Mouse (Mus musculus) lung, embryonic 14.5 days (tissue): Measurements from ENCODE around the gene Klhl8. TPM values are rescaled to one million over a fixed set of nuclear protein-coding genes. Genes with fewer than 3 reads are reported as not detected.

Source experiments
- ATAC-seq: fragments of 200-750 bp; cut with Nextera tagmentation; 2 replicates; pipeline ENCODE4 v1.8.0; 2017; ENCODE audit warnings: mild to moderate bottlenecking, moderate TSS enrichment, moderate library complexity; ENCODE audit not compliant: insufficient read depth
- DNase-seq: peaks from one replicate; pipeline ENCODE4 v3.0.0-alpha.2; 2015
- H3K27ac ChIP-seq: fragments of 300-500 bp; sonication (generic); 2 replicates; pipeline ENCODE4 v1.5.1; 2014; ENCODE audit warnings: low read depth, mild to moderate bottlenecking, moderate library complexity
- H3K27me3 ChIP-seq: fragments of 300-500 bp; sonication (generic); 2 replicates; pipeline ENCODE4 v1.6.1; 2014; ENCODE audit warnings: low read length, control low read depth; ENCODE audit not compliant: insufficient read depth
- H3K36me3 ChIP-seq: fragments of 300-500 bp; sonication (generic); 2 replicates; pipeline ENCODE4 v1.6.1; 2014; ENCODE audit warnings: control low read depth; ENCODE audit not compliant: insufficient read depth
- H3K4me1 ChIP-seq: fragments of 300-500 bp; sonication (generic); 2 replicates; pipeline ENCODE4 v1.6.1; 2014; ENCODE audit warnings: antibody characterized with exemption, control low read depth; ENCODE audit not compliant: insufficient read depth
- H3K4me2 ChIP-seq: fragments of 300-500 bp; sonication (generic); 2 replicates; pipeline ENCODE4 v1.6.1; 2014; ENCODE audit warnings: mild to moderate bottlenecking
- H3K4me3 ChIP-seq: fragments of 300-500 bp; sonication (generic); 2 replicates; pipeline ENCODE4 v1.5.1; 2014; ENCODE audit warnings: low read depth, low read length
- H3K9ac ChIP-seq: fragments of 300-500 bp; sonication (generic); 2 replicates; pipeline ENCODE4 v1.6.1; 2014
- H3K9me3 ChIP-seq: fragments of 300-500 bp; sonication (generic); 2 replicates; pipeline ENCODE4 v1.6.1; 2016; ENCODE audit warnings: low read depth, low read length, control low read depth
- CTCF ChIP-seq: IDR thresholded peaks from 2 replicates; pipeline ENCODE4 v1.5.1; 2016; ENCODE audit warnings: antibody characterized with exemption, low read depth
- WGBS: fragments of 180-500 bp; shearing (Covaris S2); extraction: QIAGEN DNeasy Blood & Tissue Kit; methylation state at CpG from one replicate; pipeline ENCODE4 v1.1.7; 2014; 5-methylcytosine and 5-hydroxymethylcytosine counted together
- polyA plus RNA-seq: library from polyadenylated mRNA; unstranded; fragments of >200 nt; fragmentation: Nextera tagmentation; extraction: Ambion mirVana; gene quantifications from 2 replicates; pipeline ENCODE4 v1.2.1, GENCODE M21; 2014

The Klhl8 gene
- polyA plus RNA-seq, 1 experiment from 2014 or later, result 9.4 TPM

DNA sequence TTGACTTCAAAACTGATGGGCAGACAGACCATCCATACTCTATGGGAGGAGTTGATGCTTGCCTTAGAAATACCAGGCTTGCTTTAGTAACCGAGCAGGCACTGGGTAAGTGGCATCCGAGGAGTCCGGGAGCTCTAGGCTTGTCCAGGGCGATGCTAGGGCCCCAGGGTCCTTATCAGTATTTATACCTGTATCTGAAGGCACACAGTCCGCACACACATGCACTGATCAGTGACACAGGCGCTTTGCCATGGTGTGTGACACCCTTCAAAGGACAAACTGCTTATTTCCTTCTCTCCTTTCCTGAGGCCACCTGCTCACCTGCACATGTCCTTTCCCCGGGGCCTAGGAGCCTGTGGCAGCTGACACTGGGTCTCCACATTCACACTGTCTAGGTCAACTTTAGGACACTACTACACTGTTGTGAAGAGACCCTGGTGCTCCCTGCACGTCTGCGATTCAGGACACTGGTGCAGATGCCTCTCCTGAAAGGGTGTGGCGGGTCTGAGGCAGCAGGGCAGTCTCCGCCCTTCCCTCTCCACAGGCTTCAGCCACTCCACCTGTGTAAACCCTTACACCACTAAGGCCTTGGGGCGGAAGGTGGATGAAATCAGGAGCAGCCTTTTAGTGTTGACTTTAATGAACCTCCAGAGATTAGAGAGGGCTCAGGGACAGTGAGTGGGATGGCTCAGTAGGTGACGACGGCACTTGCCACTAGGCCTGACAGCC is 55.4 kb downstream of the Klhl8 start:
- Histone ChIP-seq H3K4me2 (no peak overlapping the region), H3K36me3 (peaks cover 12% of the 10 kb centered on the region; the same call in 1 of the 2 replicates), H3K4me3 (no peak overlapping the region), H3K9me3 (no peaks in the 10 kb centered on the region), H3K4me1 (no peaks in the 10 kb centered on the region), H3K9ac (no peak overlapping the region), H3K27ac (no peak overlapping the region), H3K27me3 (no peaks in the 10 kb centered on the region)
- ATAC-seq (peak; percentile 61), DNase-seq (no peak)
- no peak for TF ChIP-seq CTCF
- WGBS, result 62% methylated on average over 14 of the region's 14 CpGs

DNA sequence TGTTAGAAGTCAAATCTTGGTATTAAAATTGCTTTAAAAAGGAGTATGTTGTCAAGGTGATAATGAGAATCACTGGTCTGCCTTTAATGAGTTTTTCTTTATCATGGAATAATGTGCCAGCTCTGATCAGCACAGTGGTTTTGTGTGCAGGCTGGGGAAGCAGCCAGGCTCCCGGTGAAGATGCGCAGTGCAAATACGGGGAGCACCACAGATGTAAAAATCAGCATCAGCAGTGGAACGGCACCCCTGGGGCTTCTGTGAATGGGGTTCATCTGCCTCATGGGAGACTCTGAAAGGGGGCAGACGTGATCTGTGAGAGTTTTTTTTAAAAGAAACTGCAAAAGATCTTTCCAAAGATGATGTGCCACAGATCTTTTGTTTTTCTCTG is 56.3 kb downstream of the Klhl8 start:
- no peaks in the 10 kb centered on the region for H3K9me3 ChIP-seq
- no peaks in the 10 kb centered on the region for H3K4me1 ChIP-seq
- DNase-seq (no peak), ATAC-seq (no peak)
- H3K36me3 ChIP-seq, result peaks cover 15% of the 10 kb centered on the region
- H3K27ac ChIP-seq, result no peak overlapping the region
- 87% methylated on average over 5 of the region's 5 CpGs for WGBS
- no peak overlapping the region for H3K9ac ChIP-seq
- no peaks in the 10 kb centered on the region for H3K27me3 ChIP-seq
- no peak overlapping the region for H3K4me3 ChIP-seq
- TF ChIP-seq CTCF, result no peak
- no peak overlapping the region for H3K4me2 ChIP-seq

DNA sequence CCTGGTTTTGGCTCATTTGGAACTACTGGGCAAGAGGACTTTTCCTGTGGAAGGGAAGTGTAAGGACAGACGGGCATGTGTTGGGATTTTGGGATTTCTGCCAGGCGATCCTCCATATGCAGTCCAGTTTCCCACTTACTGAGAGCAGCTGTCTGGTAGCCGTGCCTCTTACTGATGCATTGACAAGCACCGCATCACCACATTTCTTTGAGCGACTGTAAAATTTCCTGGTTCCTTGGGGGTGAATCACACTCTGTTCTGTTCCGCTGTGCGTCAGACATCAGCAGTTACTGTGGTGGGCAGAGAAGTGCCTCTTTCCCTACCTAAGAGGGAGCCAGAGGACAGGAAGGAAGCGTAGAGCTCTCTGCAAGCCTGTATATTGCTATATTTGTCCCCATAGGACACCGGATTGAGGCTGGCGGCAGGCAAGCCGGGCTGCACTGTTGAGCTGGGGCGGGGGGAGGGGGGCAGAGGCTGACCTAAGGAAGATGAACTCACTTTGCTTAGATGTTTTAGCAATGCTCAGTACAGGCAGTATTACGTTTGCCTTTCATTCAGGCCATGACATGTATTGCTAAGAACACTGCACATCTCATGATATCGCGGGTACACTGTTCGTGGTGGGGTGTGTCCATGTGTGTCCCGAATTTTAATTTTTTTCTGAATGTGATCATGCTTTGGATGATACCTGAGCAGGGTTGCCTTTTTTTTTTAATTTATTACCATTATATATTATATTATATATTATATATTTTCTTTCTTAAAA is 56.8 kb downstream of the Klhl8 start:
- WGBS, result 64% methylated on average over 17 of the region's 17 CpGs
- no peaks in the 10 kb centered on the region for H3K4me1 ChIP-seq
- no peaks in the 10 kb centered on the region for H3K9me3 ChIP-seq
- TF ChIP-seq CTCF, result no peak
- H3K9ac ChIP-seq, result no peak overlapping the region
- no peaks in the 10 kb centered on the region for H3K27me3 ChIP-seq
- ATAC-seq, result peak; percentile 53
- peak; percentile 44 for DNase-seq
- no peak overlapping the region for H3K4me3 ChIP-seq
- H3K27ac ChIP-seq, result no peak overlapping the region
- H3K4me2 ChIP-seq, result no peak overlapping the region
- H3K36me3 ChIP-seq, result peaks cover 21% of the 10 kb centered on the region

DNA sequence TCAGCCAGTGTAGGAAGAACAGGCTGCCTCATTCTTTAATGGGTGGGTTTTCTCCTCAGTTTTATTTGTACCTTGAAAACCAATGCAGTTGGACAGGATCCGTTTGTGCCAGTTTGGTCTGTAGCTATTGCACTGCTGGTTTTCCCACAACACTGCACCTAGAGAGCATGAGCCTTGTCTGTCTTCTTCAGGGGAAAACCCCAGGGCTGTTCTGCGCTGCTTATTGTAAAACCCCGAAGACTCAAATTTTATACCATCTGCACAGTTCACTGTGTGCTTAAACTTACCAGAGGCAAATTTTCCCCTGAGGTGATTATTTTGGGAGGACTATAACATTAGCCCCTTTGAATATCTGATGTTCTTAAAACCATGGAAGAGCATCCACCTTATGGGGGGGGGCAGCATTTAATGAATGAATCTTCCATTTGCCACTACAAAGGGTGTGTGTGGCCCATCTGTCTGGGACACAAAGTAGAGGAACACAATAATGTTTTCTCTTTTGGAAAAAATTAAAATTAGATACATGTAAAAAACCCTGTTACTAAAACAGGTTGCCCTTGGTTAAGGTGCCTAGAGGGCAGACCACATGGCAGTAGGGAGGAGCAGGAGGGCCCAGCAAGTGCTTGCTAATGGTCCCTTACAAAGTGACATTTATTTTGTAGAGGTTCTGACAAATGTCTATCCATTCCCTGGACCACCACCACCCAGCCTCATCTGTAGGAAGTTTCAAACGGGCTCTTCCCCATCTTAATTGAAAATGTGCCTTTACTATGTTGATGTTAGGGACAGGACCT is 58.1 kb downstream of the Klhl8 start:
- Histone ChIP-seq H3K36me3 (peaks cover 23% of the 10 kb centered on the region), H3K27ac (no peak overlapping the region), H3K4me3 (no peak overlapping the region), H3K9me3 (no peaks in the 10 kb centered on the region), H3K4me1 (no peaks in the 10 kb centered on the region), H3K4me2 (no peak overlapping the region), H3K9ac (no peak overlapping the region), H3K27me3 (no peaks in the 10 kb centered on the region)
- DNase-seq (no peak), ATAC-seq (no peak)
- 85% methylated on average over 4 of the region's 4 CpGs for WGBS
- TF ChIP-seq CTCF, result no peak

DNA sequence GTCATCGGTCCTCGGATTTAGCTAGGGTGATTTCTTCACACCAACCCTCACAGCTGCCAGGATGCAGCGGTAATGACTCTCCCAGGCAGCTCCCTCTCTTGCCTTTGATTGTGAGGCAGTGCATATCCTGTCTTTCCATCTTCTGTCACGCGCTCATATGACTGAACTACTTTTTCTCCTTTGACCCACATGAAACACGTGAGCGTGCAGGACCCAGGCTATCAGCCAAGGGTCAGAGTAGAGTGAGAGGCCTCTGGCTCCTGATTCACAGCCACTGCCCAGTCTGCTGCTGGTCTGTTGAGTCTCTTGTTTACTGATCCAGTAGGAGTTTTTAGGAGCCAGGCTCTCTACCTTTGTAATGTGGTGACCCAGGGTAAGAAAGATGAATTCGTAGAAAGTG is 62.5 kb downstream of the Klhl8 start:
- ATAC-seq, result no peak
- WGBS, result 71% methylated on average over 8 of the region's 8 CpGs
- H3K9me3 ChIP-seq, result no peaks in the 10 kb centered on the region
- no peaks in the 10 kb centered on the region for H3K27me3 ChIP-seq
- no peaks in the 10 kb centered on the region for H3K4me1 ChIP-seq
- H3K27ac ChIP-seq, result no peak overlapping the region
- H3K4me2 ChIP-seq, result no peak overlapping the region
- no peak for TF ChIP-seq CTCF
- H3K36me3 ChIP-seq, result peaks cover 32% of the 10 kb centered on the region
- DNase-seq, result no peak
- H3K4me3 ChIP-seq, result no peak overlapping the region
- H3K9ac ChIP-seq, result no peak overlapping the region

DNA sequence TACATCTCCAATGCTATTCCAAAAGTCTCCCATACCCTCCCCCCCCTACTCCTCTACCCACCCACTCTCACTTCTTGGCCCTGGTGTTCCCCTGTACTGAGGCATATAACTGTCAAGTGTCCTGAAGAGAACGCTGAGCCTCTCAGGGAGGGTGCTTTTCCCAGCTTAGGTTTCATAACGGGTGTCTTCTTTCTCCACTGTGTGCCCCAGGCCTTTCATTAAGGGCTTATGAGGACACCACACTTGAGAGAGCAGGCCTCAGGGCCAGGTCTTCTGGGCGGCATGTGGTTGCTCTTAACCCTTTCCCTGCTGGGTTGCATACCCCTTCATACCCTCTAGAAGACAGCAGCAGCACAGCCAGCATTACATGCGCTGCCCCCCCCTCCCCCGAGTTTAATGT is 64.5 kb downstream of the Klhl8 start:
- Histone ChIP-seq H3K27me3 (no peaks in the 10 kb centered on the region), H3K4me2 (no peak overlapping the region), H3K4me1 (no peaks in the 10 kb centered on the region), H3K27ac (no peak overlapping the region), H3K9ac (no peak overlapping the region), H3K36me3 (peaks cover 36% of the 10 kb centered on the region), H3K4me3 (no peak overlapping the region), H3K9me3 (no peaks in the 10 kb centered on the region)
- 55% methylated on average over 5 of the region's 5 CpGs for WGBS
- DNase-seq, result no peak
- no peak for ATAC-seq
- no peak for TF ChIP-seq CTCF

DNA sequence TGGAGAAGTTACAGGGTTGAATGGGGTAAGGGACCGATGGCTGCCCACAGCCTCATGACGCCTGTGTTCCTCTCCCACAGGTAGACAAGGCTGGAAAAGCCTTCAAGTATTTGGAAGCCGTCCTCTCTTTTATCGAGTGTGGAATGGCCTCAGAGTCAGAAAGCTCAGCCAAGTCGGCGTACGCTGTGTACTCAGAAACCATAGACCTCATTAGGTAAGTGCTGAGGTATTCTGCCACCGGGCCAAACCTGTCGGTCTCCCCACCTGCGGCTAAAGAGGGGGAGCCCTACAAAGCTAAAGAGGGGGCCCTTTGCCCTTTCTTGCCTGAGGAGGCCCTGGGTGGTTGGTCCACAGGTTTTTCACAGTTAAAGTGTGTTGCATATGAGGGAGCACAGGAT is 64.9 kb downstream of the Klhl8 start:
- Histone ChIP-seq H3K4me1 (no peaks in the 10 kb centered on the region), H3K4me3 (no peak overlapping the region), H3K36me3 (peaks cover 35% of the 10 kb centered on the region), H3K4me2 (no peak overlapping the region), H3K27ac (peak overlapping the region; percentile 61), H3K9ac (no peak overlapping the region), H3K9me3 (no peaks in the 10 kb centered on the region), H3K27me3 (no peaks in the 10 kb centered on the region)
- DNase-seq (peak; percentile 37), ATAC-seq (peak; percentile 57; the same call in 1 of the 2 replicates)
- no peak for TF ChIP-seq CTCF
- 66% methylated on average over 10 of the region's 10 CpGs for WGBS
